Mouse (Mus musculus): ENCODE data around the gene Mamstr. TPM values are rescaled to one million over a fixed set of nuclear protein-coding genes. Genes with fewer than 3 reads are reported as not detected.

The Mamstr gene
- polyA plus RNA-seq (2015; fragmentation: Nextera tagmentation; extraction: Ambion mirVana) = 3.6 and 3.8 TPM in 2 replicates

DNA sequence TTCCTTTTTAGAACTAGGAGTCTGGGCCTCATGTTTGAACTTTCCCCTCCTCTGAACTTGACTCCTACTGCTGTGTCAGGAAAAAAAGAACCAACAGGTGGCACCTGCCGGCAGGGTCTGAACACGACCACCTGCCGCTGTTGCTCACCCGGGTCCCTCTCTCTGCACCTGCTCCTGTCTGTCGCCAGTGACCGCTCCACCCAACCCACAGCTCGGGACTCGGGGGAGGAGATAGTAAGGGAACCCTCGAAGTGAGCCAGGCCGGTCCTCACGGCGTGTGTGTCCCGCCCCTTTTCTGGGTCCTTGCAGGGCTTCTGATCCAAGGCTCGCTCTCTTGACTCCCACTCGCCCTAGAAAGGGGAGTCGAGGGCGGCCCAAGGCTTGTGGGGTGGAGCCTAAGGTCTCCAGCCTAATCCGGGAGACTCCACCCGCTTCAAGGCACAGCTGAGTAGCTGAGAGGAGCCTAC is at the start of gene Mamstr:
TSS of gene Mamstr (plus strand) at position 417 of the 467 bp plus-strand sequence.
- Histone ChIP-seq H3K4me2 (no peak within 1 kb of the TSS), H3K36me3 (replicated peaks) (peaks cover 8% of the 10 kb centered on the region; the same call in 1 of the 2 replicates), H3K4me1 (peaks cover 27% of the 10 kb centered on the region), H3K27me3 (replicated peaks) (no peaks in the 10 kb centered on the region; the same call in 1 of the 2 replicates), H3K9ac (no peak within 1 kb of the TSS), H3K27ac (no peak within 1 kb of the TSS), H3K9me3 (no peaks in the 10 kb centered on the region), H3K4me3 (no peak within 1 kb of the TSS)
- no peak for ATAC-seq (replicated peaks)
- 23% methylated on average over 19 of the region's 19 CpGs for WGBS

GRCm38 (mm10) chr7:45590874-45591273 is 48.9 kb upstream of the Mamstr start:
- ATAC-seq (replicated peaks) = no peak
- no peak overlapping the region for H3K9ac ChIP-seq
- no peak overlapping the region for H3K4me2 ChIP-seq
- H3K36me3 ChIP-seq (replicated peaks) = no peaks in the 10 kb centered on the region
- no peak overlapping the region for H3K4me3 ChIP-seq
- 64% methylated on average over 3 of the region's 3 CpGs for WGBS
- H3K27me3 ChIP-seq (replicated peaks) = no peaks in the 10 kb centered on the region
- H3K4me1 ChIP-seq = peaks cover 4% of the 10 kb centered on the region
- no peaks in the 10 kb centered on the region for H3K9me3 ChIP-seq
- H3K27ac ChIP-seq = no peak overlapping the region

- Histone ChIP-seq H3K4me2 (no peak overlapping the region), H3K9me3 (no peaks in the 10 kb centered on the region), H3K9ac (no peak overlapping the region), H3K27me3 (replicated peaks) (no peaks in the 10 kb centered on the region), H3K27ac (no peak overlapping the region), H3K4me1 (peaks cover 4% of the 10 kb centered on the region), H3K4me3 (no peak overlapping the region), H3K36me3 (replicated peaks) (no peaks in the 10 kb centered on the region)
- 77% methylated on average over 7 of the region's 7 CpGs for WGBS
- no peak for ATAC-seq (replicated peaks)
These were observed 47.9 kb upstream of the Mamstr start for GRCm38 (mm10) chr7:45591880-45592279.

GRCm38 (mm10) chr7:45593118-45593815 is 46.5 kb upstream of the Mamstr start:
- Histone ChIP-seq H3K9me3 (no peaks in the 10 kb centered on the region), H3K9ac (no peak overlapping the region), H3K4me1 (peaks cover 4% of the 10 kb centered on the region), H3K27ac (no peak overlapping the region), H3K4me2 (no peak overlapping the region), H3K27me3 (replicated peaks) (no peaks in the 10 kb centered on the region), H3K4me3 (no peak overlapping the region), H3K36me3 (replicated peaks) (no peaks in the 10 kb centered on the region)
- ATAC-seq (replicated peaks) = no peak
- WGBS = 26% methylated on average over 10 of the region's 10 CpGs

- Histone ChIP-seq H3K36me3 (replicated peaks) (no peaks in the 10 kb centered on the region), H3K9ac (no peak overlapping the region), H3K4me3 (no peak overlapping the region), H3K27me3 (replicated peaks) (no peaks in the 10 kb centered on the region), H3K4me2 (no peak overlapping the region), H3K9me3 (no peaks in the 10 kb centered on the region), H3K4me1 (no peaks in the 10 kb centered on the region), H3K27ac (no peak overlapping the region)
- 83% methylated on average over 4 of the region's 4 CpGs for WGBS
- no peak for ATAC-seq (replicated peaks)
These were observed 44.6 kb upstream of the Mamstr start for GRCm38 (mm10) chr7:45595176-45595575.

DNA sequence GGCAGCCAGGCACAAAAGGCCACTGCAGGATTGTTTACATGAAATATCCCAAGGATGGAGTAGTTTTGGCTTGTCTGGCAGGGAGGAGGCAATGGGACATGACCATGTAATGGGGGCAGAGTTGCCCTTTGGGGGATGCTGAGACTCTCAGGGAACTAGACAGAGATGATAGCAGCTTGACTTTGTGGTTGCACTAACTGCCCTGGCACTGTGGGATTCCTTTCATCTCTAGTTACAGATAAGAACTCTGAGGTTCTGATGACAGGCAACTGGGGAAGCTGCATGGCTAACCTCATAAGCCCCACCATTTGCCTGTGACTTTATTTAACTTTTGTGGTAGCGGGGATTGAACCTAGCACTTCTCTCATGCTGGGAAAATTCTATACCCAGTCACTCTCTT is 43.7 kb upstream of the Mamstr start:
- H3K9me3 ChIP-seq = no peaks in the 10 kb centered on the region
- no peaks in the 10 kb centered on the region for H3K27me3 ChIP-seq (replicated peaks)
- WGBS = 83% methylated on average over 1 of the region's 1 CpGs

GRCm38 (mm10) chr7:45597013-45597412 is 42.8 kb upstream of the Mamstr start:
- no peak overlapping the region for H3K4me3 ChIP-seq
- no peaks in the 10 kb centered on the region for H3K27me3 ChIP-seq (replicated peaks)
- H3K9ac ChIP-seq = no peak overlapping the region
- H3K9me3 ChIP-seq = no peaks in the 10 kb centered on the region
- no peak overlapping the region for H3K4me2 ChIP-seq
- no peak for ATAC-seq (replicated peaks)
- no peaks in the 10 kb centered on the region for H3K36me3 ChIP-seq (replicated peaks)
- 89% methylated on average over 5 of the region's 5 CpGs for WGBS
- no peak overlapping the region for H3K27ac ChIP-seq
- no peaks in the 10 kb centered on the region for H3K4me1 ChIP-seq

More for the DNA sequence above, 43.7 kb upstream of the Mamstr start:
- Histone ChIP-seq H3K4me3 (no peak overlapping the region), H3K36me3 (replicated peaks) (no peaks in the 10 kb centered on the region), H3K9ac (no peak overlapping the region), H3K4me1 (no peaks in the 10 kb centered on the region), H3K27ac (no peak overlapping the region), H3K4me2 (no peak overlapping the region)
- ATAC-seq (replicated peaks) = no peak

- H3K9me3 ChIP-seq = no peaks in the 10 kb centered on the region
- H3K4me1 ChIP-seq = no peaks in the 10 kb centered on the region
- H3K4me3 ChIP-seq = no peak overlapping the region
- H3K27me3 ChIP-seq (replicated peaks) = no peaks in the 10 kb centered on the region
- no peak overlapping the region for H3K4me2 ChIP-seq
- WGBS = 89% methylated on average over 6 of the region's 6 CpGs
- no peak for ATAC-seq (replicated peaks)
- no peak overlapping the region for H3K9ac ChIP-seq
- no peak overlapping the region for H3K27ac ChIP-seq
- no peaks in the 10 kb centered on the region for H3K36me3 ChIP-seq (replicated peaks)
These were observed 42.2 kb upstream of the Mamstr start for GRCm38 (mm10) chr7:45597527-45597926.

DNA sequence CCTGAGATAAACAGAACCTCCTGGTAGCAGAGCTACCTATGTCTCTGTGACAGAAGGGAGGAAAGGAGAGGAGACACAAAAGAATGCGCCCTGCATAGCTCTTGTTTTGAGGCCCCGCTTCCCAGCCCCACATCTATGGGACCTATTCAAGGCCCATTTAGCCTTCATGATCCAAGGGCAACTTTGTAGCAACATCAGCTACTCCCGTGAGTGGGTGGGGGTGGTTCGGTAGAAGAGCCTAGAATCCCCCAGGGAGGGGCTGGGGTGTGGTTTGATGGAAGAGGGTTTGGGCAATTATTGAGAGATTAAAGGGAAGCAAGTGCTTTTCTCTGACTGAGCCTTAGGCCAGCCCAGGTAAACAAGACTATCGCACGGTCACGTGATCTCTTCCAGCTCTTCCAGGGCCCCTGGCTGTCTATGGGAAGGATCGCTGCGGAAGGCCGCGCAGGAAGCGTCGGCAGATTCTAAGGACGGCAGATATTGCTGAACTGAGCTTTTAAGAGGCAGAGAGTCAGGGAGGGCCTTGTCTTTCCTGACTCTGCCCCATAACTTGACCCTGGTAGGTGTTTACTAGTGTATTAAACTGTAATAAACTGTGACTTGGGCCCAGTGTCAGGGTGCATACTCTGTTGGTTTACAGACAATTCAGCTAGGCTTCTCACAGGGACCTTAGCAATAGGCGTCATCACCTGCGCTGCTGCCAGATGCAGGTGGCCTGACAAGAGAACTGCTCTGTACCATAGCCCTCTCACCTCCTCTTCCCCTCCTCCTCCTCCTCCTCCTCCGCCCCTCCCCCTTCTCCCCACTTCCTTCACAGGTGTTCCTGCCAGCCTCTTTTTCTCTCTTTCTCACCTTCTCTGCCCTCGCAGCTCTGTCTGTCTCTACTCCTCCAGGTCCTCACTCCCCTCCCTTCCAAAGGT is 40.6 kb upstream of the Mamstr start:
- H3K9me3 ChIP-seq = no peaks in the 10 kb centered on the region
- WGBS = 55% methylated on average over 18 of the region's 18 CpGs
- H3K4me3 ChIP-seq = no peak overlapping the region
- H3K27ac ChIP-seq = no peak overlapping the region
- H3K36me3 ChIP-seq (replicated peaks) = no peaks in the 10 kb centered on the region
- no peaks in the 10 kb centered on the region for H3K4me1 ChIP-seq
- H3K9ac ChIP-seq = no peak overlapping the region
- H3K27me3 ChIP-seq (replicated peaks) = no peaks in the 10 kb centered on the region
- ATAC-seq (replicated peaks) = no peak
- no peak overlapping the region for H3K4me2 ChIP-seq

DNA sequence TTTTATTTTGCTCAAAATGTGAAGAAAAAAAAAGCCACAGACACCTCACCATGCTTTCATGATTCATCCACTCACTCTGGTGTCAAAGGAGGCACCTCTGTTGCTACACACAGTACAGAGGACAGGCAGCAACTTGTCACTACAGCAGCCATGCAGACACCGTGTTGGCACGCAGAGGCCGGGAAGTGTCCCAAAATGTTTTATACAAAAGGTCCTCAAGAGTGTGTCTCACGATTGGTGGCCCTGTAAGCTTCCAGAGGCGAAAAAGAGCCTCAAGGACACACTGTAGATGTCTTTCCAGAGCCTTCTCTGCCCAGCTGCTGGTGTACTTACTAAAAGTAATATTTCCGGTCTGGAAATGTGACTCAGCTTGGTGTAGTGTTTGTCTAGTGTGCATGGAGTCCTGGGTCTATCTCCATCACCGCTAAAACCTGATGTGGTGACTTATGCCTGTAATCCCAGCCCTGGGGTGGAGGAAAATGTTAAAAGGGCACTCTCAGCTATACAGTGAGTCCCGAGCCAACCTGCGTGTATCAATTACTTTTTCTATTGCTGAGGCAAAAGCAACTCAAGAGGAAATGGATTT is 34.0 kb upstream of the Mamstr start:
- Histone ChIP-seq H3K4me1 (no peaks in the 10 kb centered on the region), H3K9me3 (no peaks in the 10 kb centered on the region), H3K9ac (no peak overlapping the region), H3K27ac (no peak overlapping the region), H3K4me2 (no peak overlapping the region), H3K4me3 (no peak overlapping the region), H3K27me3 (replicated peaks) (no peaks in the 10 kb centered on the region), H3K36me3 (replicated peaks) (no peaks in the 10 kb centered on the region)
- 80% methylated on average over 9 of the region's 9 CpGs for WGBS
- no peak for ATAC-seq (replicated peaks)

GRCm38 (mm10) chr7:45609511-45609910 is 30.3 kb upstream of the Mamstr start:
- 82% methylated on average over 1 of the region's 1 CpGs for WGBS
- no peaks in the 10 kb centered on the region for H3K36me3 ChIP-seq (replicated peaks)
- H3K4me3 ChIP-seq = no peak overlapping the region
- no peaks in the 10 kb centered on the region for H3K4me1 ChIP-seq
- H3K27me3 ChIP-seq (replicated peaks) = no peaks in the 10 kb centered on the region; the same call in 1 of the 2 replicates
- H3K27ac ChIP-seq = no peak overlapping the region
- no peaks in the 10 kb centered on the region for H3K9me3 ChIP-seq
- no peak overlapping the region for H3K4me2 ChIP-seq
- ATAC-seq (replicated peaks) = no peak
- no peak overlapping the region for H3K9ac ChIP-seq

- H3K4me3 ChIP-seq = no peak overlapping the region
- H3K27me3 ChIP-seq (replicated peaks) = peaks cover 24% of the 10 kb centered on the region
- H3K27ac ChIP-seq = no peak overlapping the region
- no peak overlapping the region for H3K4me2 ChIP-seq
- no peaks in the 10 kb centered on the region for H3K9me3 ChIP-seq
- no peak for ATAC-seq (replicated peaks)
- 25% methylated on average over 6 of the region's 6 CpGs for WGBS
- peaks cover 4% of the 10 kb centered on the region; the same call in 1 of the 2 replicates for H3K4me1 ChIP-seq
- no peaks in the 10 kb centered on the region for H3K36me3 ChIP-seq (replicated peaks)
- no peak overlapping the region for H3K9ac ChIP-seq
These were observed 23.5 kb upstream of the Mamstr start for GRCm38 (mm10) chr7:45616277-45616676.
